Mouse (Mus musculus): ENCODE measurements around the gene Chtop. TPM values are rescaled to one million over a fixed set of nuclear protein-coding genes. Genes with fewer than 3 reads are reported as not detected.

Chtop gene
- polyA plus RNA-seq, 1 experiment from 2014 or later, result 149 TPM

- ATAC-seq (replicated peaks; ENCODE audit: low FRiP score), result peak; percentile 69; the same call in 1 of the 2 replicates
- H3K27me3 ChIP-seq, result no peaks in the 10 kb centered on the region
- H3K4me3 ChIP-seq (replicated peaks), result no peak within 1 kb of the TSS
- 0 out of 2 replicates have a peak within 1 kb of the TSS, but pooled peaks have one; percentile 2 for H3K27ac ChIP-seq
- H3K4me1 ChIP-seq, result peaks cover 11% of the 10 kb centered on the region; the same call in 1 of the 2 replicates
- H3K4me2 ChIP-seq, result no peak within 1 kb of the TSS
- no peak within 1 kb of the TSS for H3K9ac ChIP-seq
- H3K9me3 ChIP-seq (replicated peaks), result no peaks in the 10 kb centered on the region
- no peaks in the 10 kb centered on the region for H3K36me3 ChIP-seq
- 57% methylated on average over 5 of the region's 5 CpGs for WGBS
Measured at GRCm38 (mm10) chr3:90526580-90526979, 17.3 kb upstream of the Chtop start, which contains the start of gene S100a14. S100a14 (plus strand) TSS chr3:90526856.

GRCm38 (mm10) chr3:90526076-90526475 lies 16.8 kb upstream of the Chtop start:
- no peak for ATAC-seq (replicated peaks; ENCODE audit: low FRiP score)
- H3K4me2 ChIP-seq, result no peak overlapping the region
- H3K9me3 ChIP-seq (replicated peaks), result no peaks in the 10 kb centered on the region
- H3K27me3 ChIP-seq, result no peaks in the 10 kb centered on the region
- H3K36me3 ChIP-seq, result no peaks in the 10 kb centered on the region
- 66% methylated on average over 2 of the region's 2 CpGs for WGBS
- no peak overlapping the region for H3K9ac ChIP-seq
- 0 out of 2 replicates have a peak overlapping the region, but pooled peaks have one; percentile 2 for H3K27ac ChIP-seq
- peaks cover 11% of the 10 kb centered on the region; the same call in 1 of the 2 replicates for H3K4me1 ChIP-seq
- H3K4me3 ChIP-seq (replicated peaks), result no peak overlapping the region

DNA sequence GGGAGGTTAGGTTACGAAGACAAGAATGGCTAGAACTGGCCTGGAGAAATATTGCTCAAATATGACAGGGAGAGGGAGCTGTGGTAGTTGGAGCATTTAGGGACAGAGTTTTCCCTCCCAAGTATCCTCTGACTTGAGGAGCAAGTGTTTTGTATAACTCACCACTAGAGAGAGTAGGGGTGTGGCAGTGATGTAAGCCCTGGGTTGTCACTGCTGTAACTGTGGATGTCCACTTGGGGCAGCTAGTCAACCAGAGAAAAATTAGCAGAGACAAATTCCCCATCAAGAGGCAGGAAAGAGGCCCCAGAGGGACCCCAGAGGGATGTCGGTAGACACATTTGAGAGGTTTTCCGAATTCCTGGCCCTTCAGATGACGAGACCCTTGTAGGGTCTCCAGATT lies 16.1 kb upstream of the Chtop start:
- 0 out of 2 replicates have a peak, but pooled peaks have one; percentile 30 for ATAC-seq (replicated peaks; ENCODE audit: low FRiP score)
- H3K4me1 ChIP-seq, result peaks cover 11% of the 10 kb centered on the region; the same call in 1 of the 2 replicates
- WGBS, result 65% methylated on average over 4 of the region's 4 CpGs

DNA sequence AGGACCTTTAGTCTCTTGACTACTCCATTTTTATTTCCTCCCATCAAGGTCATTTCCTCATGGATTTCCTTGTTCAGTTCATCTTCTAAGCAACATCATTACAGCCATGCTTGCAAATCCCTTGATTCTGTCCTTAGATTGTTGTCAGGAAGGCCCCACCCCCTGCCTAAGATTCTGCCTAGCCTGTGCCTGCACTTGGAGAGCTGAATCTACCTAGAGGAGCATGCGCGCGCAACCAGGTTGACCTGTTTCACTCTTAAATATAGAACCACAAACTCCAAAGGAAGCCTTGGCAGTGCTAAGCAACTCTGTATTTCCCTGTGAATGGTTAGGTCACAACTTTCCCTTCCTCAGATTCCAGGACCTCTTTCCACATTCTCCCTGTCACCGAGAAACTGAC lies 8.4 kb upstream of the Chtop start:
- no peak overlapping the region for H3K4me2 ChIP-seq
- no peaks in the 10 kb centered on the region for H3K27me3 ChIP-seq
- H3K4me3 ChIP-seq (replicated peaks), result no peak overlapping the region
- no peak overlapping the region for H3K9ac ChIP-seq
- 82% methylated on average over 4 of the region's 4 CpGs for WGBS
- H3K9me3 ChIP-seq (replicated peaks), result no peaks in the 10 kb centered on the region
- no peak for ATAC-seq (replicated peaks; ENCODE audit: low FRiP score)
- H3K4me1 ChIP-seq, result peaks cover 24% of the 10 kb centered on the region
- no peak overlapping the region for H3K27ac ChIP-seq
- H3K36me3 ChIP-seq, result no peaks in the 10 kb centered on the region

More for the DNA sequence above, 16.1 kb upstream of the Chtop start:
- Histone ChIP-seq H3K9me3 (replicated peaks) (no peaks in the 10 kb centered on the region), H3K27me3 (no peaks in the 10 kb centered on the region), H3K9ac (no peak overlapping the region), H3K4me3 (replicated peaks) (no peak overlapping the region), H3K36me3 (no peaks in the 10 kb centered on the region), H3K27ac (no peak overlapping the region), H3K4me2 (no peak overlapping the region)

- Histone ChIP-seq H3K4me2 (peak overlapping the region; percentile 80; the same call in 1 of the 2 replicates), H3K36me3 (peaks cover 5% of the 10 kb centered on the region), H3K4me3 (replicated peaks) (no peak overlapping the region), H3K9ac (no peak overlapping the region), H3K9me3 (replicated peaks) (no peaks in the 10 kb centered on the region), H3K27me3 (no peaks in the 10 kb centered on the region), H3K4me1 (peaks cover 24% of the 10 kb centered on the region), H3K27ac (no peak overlapping the region)
- no peak for ATAC-seq (replicated peaks; ENCODE audit: low FRiP score)
- WGBS, result 92% methylated on average over 4 of the region's 4 CpGs
Measured at GRCm38 (mm10) chr3:90515789-90516188, 6.5 kb upstream of the Chtop start.

DNA sequence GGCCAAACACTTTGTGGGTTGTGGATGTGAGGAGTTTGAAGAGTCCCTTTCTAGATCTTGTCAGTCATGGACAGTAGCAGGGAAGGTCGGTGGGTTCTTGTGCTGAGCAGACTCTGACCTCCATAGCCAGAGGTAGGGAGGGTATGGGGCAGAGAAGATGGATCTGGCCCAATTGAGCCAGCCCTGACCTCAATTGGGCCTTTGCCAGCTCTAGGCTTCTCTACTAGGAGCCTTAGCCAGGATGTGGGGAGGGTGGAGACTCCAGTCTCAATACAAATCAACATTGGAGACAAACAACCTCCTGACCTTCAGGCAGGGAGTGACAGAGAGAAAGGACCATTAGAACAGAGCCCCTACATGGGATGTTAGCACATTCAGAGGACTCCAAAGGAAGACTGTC lies 5.9 kb upstream of the Chtop start:
- peak; percentile 32 for ATAC-seq (replicated peaks; ENCODE audit: low FRiP score)

DNA sequence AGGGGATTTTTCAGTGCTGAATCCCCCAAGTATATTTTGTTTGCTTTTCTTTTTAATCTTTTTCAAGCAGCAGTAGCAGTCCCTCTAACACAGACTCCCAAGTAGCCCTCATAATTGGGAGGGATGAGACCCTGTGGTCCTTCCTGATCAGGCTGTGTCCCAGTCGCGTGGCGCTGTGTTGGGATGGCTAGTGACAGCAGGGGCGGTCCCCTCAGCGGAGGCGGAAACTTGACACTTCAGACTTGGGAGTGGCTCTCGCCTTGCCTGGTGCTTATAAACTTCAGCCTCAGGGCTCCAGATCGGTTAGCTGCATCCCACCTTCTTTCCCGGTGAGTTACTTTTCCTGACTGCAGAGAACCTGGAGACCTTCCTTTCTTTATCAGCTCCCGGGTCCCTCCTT lies 5.4 kb upstream of the Chtop start:
- peak; percentile 87 for ATAC-seq (replicated peaks; ENCODE audit: low FRiP score)
- H3K27me3 ChIP-seq, result no peaks in the 10 kb centered on the region
- H3K4me2 ChIP-seq, result peak overlapping the region; percentile 80

More for the DNA sequence above, 5.9 kb upstream of the Chtop start:
- Histone ChIP-seq H3K9me3 (replicated peaks) (no peaks in the 10 kb centered on the region), H3K4me2 (peak overlapping the region; percentile 80), H3K4me1 (peaks cover 24% of the 10 kb centered on the region), H3K9ac (peak overlapping the region; percentile 37), H3K27ac (peak overlapping the region; percentile 74; the same call in 1 of the 2 replicates), H3K27me3 (no peaks in the 10 kb centered on the region), H3K36me3 (peaks cover 6% of the 10 kb centered on the region), H3K4me3 (replicated peaks) (peak overlapping the region; percentile 45)
- WGBS, result 42% methylated on average over 1 of the region's 1 CpGs

GRCm38 (mm10) chr3:90513796-90514590 lies 4.7 kb upstream of the Chtop start, which contains the start of the genes S100a1 and S100a13:
S100a1 (minus strand) TSS chr3:90514392.
S100a13 (plus strand) TSS chr3:90514435.
- Histone ChIP-seq H3K4me3 (replicated peaks) (peak within 1 kb of the TSS; percentile 45), H3K4me1 (peaks cover 27% of the 10 kb centered on the region), H3K4me2 (peak within 1 kb of the TSS; percentile 80), H3K9me3 (replicated peaks) (no peaks in the 10 kb centered on the region), H3K36me3 (peaks cover 6% of the 10 kb centered on the region), H3K27ac (peak within 1 kb of the TSS; percentile 74), H3K27me3 (no peaks in the 10 kb centered on the region), H3K9ac (peak within 1 kb of the TSS; percentile 37)
- ATAC-seq (replicated peaks; ENCODE audit: low FRiP score), result peak; percentile 57
- 2% methylated on average over 25 of the region's 25 CpGs for WGBS

More for the DNA sequence above, 5.4 kb upstream of the Chtop start:
- Histone ChIP-seq H3K4me1 (peaks cover 26% of the 10 kb centered on the region), H3K9me3 (replicated peaks) (no peaks in the 10 kb centered on the region), H3K4me3 (replicated peaks) (peak overlapping the region; percentile 45), H3K36me3 (peaks cover 6% of the 10 kb centered on the region), H3K9ac (peak overlapping the region; percentile 37), H3K27ac (peak overlapping the region; percentile 74)
- 0% methylated on average over 10 of the region's 10 CpGs for WGBS

GRCm38 (mm10) chr3:90512948-90513642 lies 3.8 kb upstream of the Chtop start:
- Histone ChIP-seq H3K9ac (no peak overlapping the region; the same call in 1 of the 2 replicates), H3K4me3 (replicated peaks) (peak overlapping the region; percentile 45), H3K9me3 (replicated peaks) (no peaks in the 10 kb centered on the region), H3K27me3 (no peaks in the 10 kb centered on the region), H3K27ac (peak overlapping the region; percentile 74; the same call in 1 of the 2 replicates), H3K36me3 (peaks cover 6% of the 10 kb centered on the region), H3K4me1 (peaks cover 30% of the 10 kb centered on the region), H3K4me2 (peak overlapping the region; percentile 80)
- WGBS, result 70% methylated on average over 9 of the region's 9 CpGs
- ATAC-seq (replicated peaks; ENCODE audit: low FRiP score), result no peak

GRCm38 (mm10) chr3:90512276-90512675 lies 3.0 kb upstream of the Chtop start:
- H3K27ac ChIP-seq, result no peak overlapping the region
- no peaks in the 10 kb centered on the region for H3K9me3 ChIP-seq (replicated peaks)
- H3K9ac ChIP-seq, result no peak overlapping the region
- no peak overlapping the region for H3K4me3 ChIP-seq (replicated peaks)
- peaks cover 10% of the 10 kb centered on the region for H3K36me3 ChIP-seq
- 83% methylated on average over 5 of the region's 5 CpGs for WGBS
- H3K4me1 ChIP-seq, result peaks cover 38% of the 10 kb centered on the region
- no peak for ATAC-seq (replicated peaks; ENCODE audit: low FRiP score)
- no peak overlapping the region for H3K4me2 ChIP-seq
- H3K27me3 ChIP-seq, result no peaks in the 10 kb centered on the region

DNA sequence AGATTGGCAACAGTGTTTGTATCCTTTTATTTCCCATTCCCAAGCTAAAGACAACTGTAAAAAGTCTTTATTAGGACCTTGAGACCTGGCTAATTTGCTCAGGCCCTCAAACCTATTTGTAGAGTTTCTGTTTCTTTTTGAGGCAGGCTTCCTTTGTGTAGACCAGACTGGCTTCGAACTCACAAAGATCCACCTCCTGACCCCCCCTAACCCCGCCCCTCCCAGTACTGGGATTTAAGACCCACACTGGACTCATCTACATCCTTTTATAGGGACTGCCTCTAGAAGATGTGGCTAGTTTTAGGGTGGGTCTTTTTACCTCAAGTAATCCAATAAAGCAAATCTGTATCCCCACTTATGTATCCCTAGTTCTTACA lies 437 bp upstream of the Chtop start:
- H3K27ac ChIP-seq, result peak overlapping the region; percentile 79
- peaks cover 35% of the 10 kb centered on the region for H3K36me3 ChIP-seq
- H3K4me2 ChIP-seq, result peak overlapping the region; percentile 62
- no peaks in the 10 kb centered on the region for H3K9me3 ChIP-seq (replicated peaks)
- H3K4me1 ChIP-seq, result peaks cover 31% of the 10 kb centered on the region
- ATAC-seq (replicated peaks; ENCODE audit: low FRiP score), result no peak
- H3K4me3 ChIP-seq (replicated peaks), result peak overlapping the region; percentile 95
- 26% methylated on average over 2 of the region's 2 CpGs for WGBS
- no peak overlapping the region for H3K9ac ChIP-seq
- H3K27me3 ChIP-seq, result no peaks in the 10 kb centered on the region
